Mouse (Mus musculus) spleen, postnatal 36 days (tissue): ENCODE measurements around the gene Mtmr12.

Experiments
- DNase-seq, 2 experiments: peaks; one replicate each; pipeline ENCODE4 v3.0.0; 2022; ENCODE audit warnings: low spot score in 2 of 2, mixed read lengths in 1 of 2

Gene Mtmr12

DNA sequence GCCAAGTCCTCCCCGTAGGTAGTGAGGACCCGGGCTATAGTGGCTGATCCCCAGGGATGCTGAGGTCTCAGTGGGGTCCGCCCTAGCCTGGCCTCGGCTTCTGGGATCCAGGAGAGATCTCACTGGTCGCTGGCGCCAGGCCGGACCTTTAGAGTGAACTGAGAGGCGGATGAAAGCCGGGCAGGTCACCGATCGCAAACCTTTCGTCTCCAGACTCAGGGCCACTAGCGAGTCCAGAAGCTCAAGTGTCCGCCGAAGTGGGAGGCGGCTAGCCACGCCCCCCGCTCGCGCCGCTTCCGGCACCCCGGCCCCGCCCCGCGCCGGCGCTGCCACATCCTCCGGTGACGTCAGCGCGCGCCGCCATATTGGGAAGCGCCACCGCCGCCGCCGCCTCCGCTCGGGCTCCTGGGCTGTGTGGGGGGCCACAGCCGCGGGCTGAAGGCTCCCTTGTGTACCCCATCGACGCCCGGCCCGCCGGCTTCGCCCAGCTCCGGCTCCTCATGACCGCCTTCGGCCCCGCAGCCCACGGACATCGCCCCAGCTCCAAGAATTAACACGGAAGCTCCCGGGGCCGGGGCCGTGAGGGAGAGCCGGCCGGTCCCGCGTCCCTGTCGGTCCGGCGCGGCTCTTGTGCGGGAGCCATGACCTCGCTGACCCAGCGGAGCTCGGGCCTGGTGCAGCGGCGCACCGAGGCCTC is 116.4 kb downstream of the Mtmr12 start, which contains the start of gene Golph3:
Gene Golph3, plus strand, starts transcription at position 360 of the 697 bp plus-strand sequence.
- DNase-seq = peak; percentile 92 to 93

DNA sequence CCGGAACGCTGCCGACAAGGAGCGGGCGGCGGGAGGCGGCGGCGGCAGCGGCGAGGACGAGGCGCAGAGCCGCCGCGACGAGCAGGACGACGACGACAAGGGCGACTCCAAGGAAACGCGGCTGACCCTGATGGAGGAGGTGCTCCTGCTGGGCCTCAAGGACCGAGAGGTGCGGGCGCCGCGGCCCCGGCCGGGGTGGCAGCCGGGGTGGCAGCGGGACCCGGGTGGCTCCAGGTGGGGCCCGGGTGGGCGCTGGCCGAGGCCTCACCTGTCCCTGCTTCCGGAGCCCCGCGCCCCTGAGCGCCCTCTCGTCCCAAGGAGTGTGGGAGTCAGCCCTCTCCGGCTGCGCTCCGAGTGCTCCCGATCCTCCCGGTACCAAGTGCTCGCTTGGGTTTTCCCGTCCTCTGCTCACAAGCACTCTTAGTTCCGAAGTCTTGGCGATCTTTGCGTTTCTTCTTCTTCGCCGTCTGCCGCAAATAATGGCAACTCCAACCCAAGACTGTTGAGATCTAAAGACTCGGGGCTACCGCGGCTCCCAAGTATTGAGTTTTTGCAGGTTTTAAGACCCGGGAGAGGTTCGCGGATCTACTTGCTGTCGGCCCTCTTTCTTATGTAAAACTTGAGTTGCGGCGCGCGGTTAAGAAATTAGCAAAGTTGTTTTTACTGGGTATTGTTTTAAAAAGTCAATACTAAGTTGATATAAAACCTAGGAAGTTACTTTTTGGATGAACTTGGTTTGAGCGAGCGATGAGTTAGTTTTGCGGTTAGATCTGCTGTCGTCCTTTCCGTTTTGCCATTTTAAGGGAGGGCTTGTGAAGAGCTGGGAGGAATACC is 117.2 kb downstream of the Mtmr12 start, which contains the start of gene 1810049J17Rik:
Gene 1810049J17Rik, minus strand, starts transcription at position 112 of the 834 bp plus-strand sequence.
- peak; percentile 20 to 31 for DNase-seq

DNA sequence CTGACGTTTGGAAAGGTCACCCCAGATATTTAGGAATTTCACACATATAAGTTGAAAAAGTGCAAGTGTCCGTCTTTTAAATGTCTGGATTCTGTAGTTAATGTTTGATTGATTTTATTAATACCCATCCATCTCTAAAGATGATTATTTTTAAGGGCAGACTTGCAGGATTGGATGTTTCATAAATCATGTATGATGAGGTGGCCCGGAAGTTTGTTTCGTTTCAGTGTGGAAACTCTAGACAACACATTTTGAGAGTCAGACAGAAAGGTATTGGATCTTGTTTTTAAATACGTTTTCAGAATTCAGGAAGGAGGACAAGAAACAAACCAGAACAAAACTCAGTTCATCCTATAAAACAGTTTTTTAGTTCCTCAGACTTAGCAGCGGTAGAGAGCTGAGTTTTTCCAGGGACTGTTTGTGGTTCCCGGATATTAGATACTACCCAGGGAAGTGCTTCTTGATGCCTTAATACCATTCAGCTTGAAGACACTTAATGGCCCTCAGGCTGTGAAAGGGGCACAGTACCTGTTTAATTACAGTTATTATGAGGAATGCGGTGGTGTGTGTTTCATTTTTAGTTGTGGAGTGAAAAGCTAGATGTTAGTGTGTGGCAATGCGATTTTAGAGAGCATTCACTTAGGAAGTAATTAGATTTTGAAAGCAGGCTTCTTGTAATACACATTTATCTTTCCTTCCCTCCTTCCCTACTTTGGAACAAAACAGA is 118.0 kb downstream of the Mtmr12 start:
- no peak for DNase-seq
